Mouse (Mus musculus) cerebellum, postnatal 25 days (tissue): Measurements from ENCODE around the gene Podnl1.

Experiments used
- DNase-seq, 2 experiments: peaks; one replicate each; pipeline ENCODE4 v3.0.0; 2021; ENCODE audit warnings: mixed read lengths in 2 of 2

The Podnl1 gene

DNA sequence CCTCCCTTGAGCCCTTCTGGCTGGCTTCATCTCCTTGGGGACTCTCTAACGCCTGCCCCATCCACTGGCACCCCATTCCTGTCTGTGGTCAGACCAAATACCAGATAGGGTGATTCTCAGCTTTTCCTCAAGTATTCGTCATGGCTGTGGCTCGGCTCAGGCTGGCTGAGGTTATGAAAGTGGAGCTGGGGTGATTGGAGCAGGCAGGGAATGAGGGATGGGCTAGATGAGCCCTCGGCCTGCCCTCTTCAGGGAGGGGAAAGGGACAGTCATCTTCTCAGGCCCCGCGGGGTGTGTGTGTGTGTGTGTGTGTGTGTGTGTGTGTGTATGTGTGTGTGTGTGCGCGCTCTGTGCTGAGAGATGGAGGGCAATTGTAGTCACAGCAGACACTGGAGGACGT is at the start of gene Podnl1:
Gene Podnl1, plus strand, starts transcription at position 334 of the 400 bp plus-strand sequence.
- DNase-seq: no peak

DNA sequence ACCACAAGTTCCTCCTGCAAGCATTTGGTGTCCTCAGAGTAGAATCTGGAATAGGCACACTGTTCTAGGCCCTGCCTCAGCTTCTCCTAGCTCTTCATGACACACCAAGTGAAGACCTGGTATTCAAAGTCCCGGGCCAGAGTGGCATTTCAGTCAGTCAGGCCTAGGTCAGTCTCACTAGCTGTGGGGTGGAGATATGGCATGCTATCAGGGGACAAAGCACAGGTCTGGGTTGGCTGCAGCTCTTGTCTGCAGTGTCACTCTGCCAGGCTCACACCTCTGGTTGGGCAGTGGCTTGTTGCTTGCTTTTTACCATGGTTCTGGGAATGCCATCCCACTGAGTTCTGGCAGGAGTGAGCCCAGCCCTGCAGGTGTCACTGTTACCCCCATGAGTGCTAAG is 49.4 kb upstream of the Podnl1 start:
- DNase-seq: peak in 1 of 2 experiments; percentile 3

DNA sequence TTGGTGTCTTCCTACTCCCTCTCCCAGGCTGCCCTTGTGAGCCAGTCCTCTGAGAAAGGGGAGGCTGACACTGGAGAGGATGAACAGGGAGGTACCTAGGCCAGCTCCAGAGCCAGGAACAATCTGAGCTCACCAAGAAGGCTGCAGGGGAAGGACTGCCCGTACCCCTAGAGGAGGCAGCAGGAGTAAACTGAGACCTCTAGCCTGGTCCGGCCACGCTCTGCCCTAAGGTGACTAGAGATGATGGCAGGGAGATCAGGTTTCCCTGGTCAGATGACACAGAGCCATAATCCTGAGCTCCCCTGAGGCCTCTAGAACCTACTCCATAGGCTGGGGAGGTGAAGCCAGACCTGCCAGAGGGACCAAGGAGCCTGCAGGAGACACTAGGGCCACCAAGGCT is 48.9 kb upstream of the Podnl1 start:
- DNase-seq: no peak

DNA sequence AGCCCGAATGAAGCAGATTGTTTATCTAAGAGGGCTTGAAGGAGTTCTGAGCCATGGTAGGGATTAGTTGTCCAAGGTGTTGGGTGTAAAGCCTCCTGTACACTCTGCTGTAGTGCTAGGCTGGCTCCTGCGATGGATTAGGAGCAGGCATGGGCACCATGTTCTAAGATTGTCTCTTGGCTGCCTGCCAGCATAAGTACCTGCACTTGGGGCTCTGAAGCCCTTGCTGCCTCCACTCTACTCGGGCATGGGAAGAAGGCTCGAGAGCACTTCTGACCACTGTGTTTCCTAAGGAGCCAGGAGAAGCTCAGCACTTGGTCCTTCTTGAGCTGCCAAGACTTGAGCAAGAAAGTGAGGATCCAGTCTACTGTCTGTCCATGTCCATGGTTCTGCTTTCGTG is 46.6 kb upstream of the Podnl1 start:
- no peak for DNase-seq

DNA sequence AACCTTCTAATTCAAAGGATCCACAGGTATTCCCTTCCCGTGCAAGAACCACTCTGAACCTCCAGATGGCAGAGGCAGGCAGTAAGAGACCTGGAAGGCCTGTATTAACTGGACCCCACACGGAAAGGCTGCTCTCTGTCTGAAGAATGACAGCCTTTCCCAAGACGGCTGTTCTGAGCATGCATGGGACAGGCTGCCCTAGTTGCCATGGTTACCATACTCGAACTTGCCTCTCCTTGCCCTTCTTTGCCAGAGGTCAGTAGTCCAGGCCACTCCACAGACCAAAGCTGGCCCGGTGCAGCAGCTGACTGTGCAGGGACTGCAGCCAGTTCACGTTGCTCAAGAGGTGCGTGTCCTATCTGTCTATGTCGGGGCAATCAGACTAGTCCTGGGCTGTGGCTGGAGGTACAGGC is 42.0 kb upstream of the Podnl1 start:
- DNase-seq: no peak

DNA sequence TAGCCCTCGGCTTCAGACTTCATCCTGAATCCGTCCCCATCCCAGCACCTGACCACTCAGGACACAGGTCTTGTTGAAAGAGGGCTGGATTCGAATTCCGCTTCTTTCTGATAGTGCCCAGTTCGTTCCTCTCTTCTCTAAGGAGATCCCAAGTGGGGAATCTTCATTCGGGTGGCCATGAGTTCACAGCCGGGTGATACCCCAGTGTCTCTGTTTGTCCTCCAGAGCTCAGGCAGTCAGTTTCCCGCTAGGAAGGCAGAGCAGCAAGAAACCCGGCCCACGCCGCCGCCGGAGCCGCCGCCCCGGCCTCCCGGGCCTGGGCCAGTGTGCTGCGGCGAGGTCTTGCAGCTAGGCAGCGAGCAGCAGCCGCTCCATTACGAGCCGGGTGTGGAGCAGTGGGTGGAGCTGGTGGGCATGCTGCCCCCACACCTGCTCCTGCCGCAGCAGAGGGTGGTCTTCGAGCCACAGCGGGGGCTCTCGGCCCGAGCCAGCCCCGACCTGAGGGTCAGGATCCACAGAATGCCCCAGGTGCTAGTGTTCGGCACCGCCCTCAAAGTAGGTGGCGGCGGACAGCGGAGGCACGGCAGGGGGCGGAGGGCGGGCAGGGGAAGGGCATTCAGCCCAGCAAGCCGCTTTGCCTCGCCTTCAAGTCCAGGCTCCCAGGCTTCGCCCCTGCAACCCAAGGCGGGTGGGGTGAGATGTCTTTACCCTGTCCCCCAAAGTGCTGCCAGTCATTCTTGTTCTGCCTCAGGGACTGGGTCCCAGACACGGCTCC is 41.3 kb upstream of the Podnl1 start:
- DNase-seq: no peak

DNA sequence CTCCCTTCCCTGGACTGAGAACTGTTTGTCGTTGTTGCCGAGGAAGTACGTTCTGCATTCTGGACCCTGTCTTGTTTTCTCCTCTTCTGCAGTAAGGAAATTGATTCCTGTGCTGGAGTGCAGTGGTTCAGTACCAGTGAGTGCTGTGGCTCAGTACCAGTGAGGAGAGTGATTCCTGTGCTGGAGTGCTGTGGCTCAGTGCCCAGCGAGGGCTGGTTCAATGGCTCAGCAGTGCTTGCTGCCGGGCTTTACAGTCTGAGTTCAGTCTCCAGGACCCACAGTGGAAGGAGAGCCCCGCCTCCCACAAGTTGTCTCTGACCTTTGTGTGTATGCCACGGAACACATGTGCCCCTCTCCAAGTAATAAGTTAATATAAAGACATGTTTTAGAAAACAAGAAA is 38.6 kb upstream of the Podnl1 start:
- DNase-seq: no peak

DNA sequence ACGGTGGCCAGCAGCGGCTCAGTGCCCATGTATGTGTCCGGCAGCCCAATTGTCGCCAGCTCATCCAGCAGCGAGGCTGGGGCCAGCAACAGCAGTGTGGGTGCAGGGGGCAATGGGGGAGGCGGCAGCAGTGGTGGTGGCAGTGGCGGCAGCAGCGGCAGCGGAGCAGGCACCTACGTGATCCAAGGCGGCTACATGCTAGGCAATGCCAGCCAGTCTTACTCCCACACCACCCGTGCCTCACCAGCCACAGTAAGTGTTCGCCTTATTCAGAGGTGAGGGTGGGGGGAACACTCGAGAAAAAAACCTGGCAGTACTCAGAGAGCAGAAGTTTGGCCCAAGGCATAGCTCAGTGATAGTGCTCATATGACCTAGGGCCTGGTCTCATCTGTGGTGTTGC is 38.0 kb upstream of the Podnl1 start:
- peak in 1 of 2 experiments; percentile 3 for DNase-seq

DNA sequence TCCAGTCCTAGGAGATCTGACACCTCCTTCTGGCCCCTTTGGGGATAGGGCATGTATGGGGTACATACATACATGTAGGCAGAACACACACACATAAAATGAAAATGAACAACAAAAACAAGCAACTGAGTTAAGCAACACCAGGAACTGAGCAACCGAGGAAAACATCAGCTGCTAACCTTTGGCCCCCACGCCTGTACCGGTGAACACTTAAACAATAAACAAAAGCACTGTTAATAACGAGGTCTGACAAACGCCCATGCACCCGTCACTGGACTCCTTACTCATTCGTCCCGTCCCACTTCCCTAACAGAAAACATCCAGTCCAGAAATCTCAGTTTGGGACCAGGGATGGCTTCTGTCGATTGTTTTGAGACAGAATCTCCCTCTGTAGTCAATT is 36.5 kb upstream of the Podnl1 start:
- DNase-seq: no peak

DNA sequence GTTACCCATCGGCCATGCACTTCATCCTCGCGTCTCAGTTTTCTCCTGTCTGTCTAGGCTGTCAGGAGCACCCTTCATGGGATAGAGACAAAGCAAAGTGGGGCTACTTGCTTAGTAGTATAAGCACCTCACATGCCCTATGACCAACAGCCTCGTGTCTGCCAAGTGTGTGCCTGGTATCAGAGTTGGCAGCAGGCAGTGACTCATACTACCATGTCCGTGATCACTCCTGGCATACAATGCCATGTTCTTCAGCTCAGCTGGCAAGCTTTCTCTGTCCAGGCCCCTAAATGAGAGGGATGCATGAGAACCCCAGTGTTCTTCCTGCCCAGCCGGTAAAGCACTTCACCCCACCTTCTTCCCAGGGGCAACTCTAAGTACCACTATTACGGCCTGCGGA is 35.2 kb upstream of the Podnl1 start:
- peak in 1 of 2 experiments; percentile 6 for DNase-seq

DNA sequence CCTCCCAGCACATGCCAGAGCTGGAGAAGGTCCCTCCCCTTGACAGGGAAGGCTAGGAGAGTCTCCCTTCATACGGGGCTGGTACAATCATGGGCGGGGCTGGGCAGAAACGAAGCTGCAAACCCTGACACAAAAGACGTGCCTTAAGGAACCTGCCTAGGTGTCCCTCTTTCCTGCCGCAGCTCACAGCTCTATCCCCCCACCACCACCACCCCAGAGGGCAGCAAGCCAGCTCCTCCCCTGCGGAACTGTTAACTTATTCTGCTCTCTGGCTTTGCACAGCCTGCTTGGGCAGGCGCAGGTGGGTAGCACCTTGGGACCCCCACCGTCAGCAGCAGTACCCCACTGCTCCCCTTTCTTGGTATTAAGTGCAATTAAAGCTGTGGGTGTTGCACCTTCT is 29.7 kb upstream of the Podnl1 start:
- DNase-seq: peak in 1 of 2 experiments; percentile 10

DNA sequence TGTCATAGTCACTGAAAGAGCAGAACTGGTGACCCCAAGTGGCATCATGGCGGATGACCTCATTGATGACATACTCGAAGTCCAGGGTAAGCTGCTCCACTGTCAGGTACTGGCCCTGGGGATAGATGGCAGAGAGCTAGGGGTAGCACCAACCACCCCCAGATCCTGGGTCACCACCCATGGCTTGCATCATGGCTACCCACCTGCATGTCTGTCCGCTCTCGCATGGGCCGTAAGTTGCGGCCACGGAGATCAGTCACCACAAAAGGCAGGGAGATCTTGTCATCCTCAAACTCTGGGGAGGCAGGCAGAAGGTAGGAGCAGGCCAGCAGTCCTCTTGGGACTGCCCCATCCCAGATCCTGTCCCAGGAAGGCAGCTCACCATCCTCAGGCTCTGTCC is 27.4 kb upstream of the Podnl1 start:
- no peak for DNase-seq

DNA sequence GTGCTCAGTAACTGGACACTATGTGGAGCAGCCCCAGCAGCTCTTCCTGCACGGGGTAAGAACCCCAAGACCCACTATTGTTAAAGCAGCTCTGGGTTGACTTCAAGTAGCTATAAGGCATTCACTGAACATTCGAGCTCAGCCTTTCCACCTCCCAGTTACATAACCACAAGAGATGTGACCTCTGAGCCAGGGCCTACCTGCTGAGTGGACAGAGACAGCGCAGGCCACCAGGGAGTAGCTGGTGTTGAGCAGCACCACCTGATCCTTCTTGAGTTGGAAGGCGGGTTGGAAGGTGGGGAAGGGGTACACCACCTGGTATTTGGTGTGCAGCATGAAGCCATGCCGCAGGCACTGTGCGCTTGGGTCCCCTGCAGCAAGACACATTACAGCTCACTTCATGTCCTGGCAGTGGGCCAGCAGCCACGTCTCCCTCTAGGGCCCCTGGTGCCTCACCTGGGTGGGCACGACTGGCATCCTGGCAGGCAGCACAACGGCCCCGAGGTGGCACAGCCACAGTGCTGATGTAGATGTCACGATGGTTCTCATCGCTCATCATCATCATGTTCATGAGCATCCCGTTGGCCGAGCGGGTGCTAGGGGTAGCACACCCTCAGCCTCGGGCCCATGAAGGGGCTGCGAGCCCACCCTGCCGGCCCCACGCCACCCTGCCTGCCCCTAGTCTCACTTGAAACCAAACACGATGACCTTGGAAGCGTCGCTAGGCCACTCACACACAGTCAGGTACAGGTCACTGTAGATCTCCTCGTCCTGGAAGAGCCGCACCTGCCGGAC is 24.1 kb upstream of the Podnl1 start:
- peak in 1 of 2 experiments; percentile 42 for DNase-seq

DNA sequence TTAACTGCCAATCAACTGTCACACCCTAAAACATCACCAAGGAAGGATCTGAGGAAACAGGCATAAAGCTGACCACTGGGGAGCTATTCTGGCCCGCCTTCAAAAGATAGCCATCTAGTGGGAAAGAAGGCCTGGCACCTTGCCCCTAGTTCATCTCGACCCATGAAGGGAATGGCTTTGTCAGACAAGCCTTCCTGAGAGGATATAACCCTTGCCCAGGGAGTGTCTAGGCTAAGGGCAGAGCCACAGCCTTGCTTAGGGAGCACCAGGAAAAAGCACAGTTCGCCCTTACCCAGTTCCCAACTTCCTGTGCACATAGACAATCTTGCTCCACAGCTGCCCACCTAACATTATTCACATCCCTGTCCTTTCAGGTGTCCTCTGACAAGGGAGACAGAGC is 22.2 kb upstream of the Podnl1 start:
- DNase-seq: peak in 1 of 2 experiments; percentile 55

DNA sequence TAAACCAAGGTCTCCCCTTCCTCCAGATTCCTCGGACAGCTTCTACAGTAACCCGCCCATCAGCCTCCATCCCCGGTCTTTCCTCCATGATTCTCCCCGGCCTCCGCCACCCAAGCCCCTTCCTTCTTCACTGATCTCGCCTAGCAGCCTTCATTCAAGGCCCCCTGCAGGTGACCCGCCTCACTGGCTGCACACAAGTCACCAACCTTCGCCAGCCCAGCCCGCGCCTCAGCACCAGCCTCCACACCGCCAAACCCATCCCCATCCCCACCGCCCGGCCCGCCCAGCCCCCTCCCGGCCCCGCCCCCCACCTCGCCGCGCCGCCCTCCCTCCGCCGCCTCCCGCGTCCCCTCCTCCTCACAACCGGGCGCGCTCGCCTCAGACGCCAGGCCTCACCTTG is 21.6 kb upstream of the Podnl1 start:
- peak in 1 of 2 experiments; percentile 77 for DNase-seq

DNA sequence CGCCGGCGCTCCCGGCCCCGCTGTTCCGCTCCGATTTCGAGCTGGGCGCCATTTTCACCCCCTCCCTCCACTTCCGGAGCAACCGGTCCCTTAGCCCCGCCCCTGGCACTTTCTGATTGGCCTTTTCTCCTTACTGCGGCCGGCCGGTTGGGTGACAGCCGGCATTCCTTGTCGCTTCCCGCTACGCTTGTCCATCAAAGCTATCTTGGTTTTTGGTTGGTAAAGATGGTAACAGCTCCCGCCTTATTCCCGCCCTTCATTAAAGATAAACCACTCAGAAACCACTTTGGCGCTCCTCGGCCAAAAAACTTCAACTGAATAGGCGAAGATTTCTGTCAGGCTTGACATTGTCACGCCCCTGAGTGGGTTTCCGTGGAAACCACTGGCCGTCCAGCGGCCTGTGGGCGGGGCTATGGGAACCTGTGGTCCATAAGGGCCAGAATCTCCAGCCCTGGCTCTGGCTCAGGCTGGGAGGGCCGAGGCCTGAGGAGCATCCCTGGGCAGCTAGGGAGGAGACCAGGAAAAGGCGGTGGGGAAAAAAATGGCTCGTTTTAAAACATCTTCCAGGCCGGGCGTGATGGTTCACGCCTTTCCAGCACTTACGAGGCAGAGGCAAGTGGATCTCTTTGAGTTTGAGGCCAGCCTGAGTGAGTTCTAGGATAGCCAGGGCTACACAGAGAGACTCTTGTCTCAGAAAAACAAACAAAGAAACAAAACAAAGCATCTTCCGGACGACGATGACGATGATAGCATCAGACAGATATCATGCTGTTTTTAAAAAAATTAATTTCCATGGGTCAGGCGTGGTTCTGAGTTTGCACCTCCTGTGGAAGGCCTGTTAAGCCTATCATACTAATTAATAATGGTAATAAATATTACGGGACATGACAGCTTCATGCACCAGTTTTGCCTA is 20.8 kb upstream of the Podnl1 start, which contains the start of gene Dcaf15:
Gene Dcaf15, minus strand, starts transcription at position 72 of the 913 bp plus-strand sequence.
- peak; percentile 97 to 99 for DNase-seq

DNA sequence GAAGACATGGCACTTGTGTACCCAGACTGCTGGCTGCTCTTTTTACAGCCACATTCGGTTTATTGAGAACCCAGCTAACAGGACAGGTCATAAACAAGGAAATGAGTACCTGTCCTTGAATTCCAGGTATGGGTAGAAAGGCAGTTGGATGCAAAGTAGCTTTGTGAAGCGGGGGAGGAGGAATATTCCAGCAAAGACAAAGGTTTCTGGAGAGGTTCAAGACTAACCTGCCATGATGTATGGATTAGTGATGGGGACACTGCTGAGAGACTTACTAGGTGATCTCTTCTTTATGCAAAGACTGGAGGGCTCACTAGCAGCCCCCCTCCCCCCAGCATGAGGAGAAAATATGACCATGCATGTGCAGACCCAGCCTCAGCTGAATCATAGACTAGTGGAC is 20.1 kb upstream of the Podnl1 start:
- no peak for DNase-seq

DNA sequence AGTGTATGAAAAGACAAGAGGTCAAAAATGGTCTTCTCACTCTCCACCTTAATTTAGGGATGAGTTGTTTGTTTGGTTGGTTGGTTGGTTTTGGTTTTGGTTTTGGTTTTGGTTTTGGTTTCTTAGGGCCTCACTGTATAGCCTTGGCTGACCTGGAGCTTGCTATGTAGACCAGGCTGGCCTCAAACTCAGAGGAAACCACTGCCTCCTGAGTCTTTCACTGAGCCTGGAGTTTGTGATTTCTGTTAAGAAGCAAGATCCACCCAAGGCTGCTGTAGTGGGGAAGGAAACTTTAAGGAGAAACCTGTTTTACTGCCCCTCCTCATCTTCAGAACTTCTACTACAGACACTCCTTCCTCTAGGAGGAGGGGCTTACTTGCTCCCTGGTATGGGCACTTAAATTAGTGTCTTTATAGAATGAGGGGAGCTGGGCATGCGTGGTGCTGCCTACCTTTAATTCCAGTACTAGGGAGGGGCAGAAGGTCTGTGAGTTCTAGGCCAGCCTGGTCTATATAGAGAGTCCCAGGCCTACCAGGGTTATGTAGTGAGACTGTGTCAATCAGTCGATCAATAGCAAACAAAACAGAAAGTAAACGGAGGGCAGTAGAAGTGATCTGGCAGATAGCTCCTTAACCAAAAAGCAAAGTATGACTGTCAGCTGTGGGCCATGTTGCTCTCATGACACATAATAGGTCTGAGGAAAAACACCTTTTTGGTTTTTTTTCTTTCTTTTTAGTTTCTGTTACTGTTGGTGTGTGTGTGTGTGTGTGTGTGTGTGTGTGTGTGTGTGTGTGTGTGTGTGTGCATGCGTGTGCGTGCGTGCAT is 19.4 kb upstream of the Podnl1 start:
- no peak for DNase-seq

DNA sequence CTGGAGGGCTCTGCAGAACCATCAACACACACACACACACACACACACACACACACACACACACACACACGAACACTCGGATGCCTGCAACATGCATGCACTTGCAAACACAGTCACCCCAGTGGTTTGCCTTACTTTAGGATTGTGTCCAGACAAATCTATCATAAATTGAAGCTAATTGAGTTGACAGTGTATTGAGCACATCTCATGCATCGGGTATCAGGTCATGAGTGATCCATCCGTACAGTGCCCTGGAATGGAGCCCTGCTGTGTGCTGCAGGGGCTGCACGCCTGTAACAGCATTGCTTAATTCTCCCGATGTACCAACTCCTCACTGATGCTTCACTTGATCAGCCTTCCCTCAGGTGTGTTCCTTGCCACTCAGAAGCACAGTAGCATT is 10.1 kb upstream of the Podnl1 start:
- DNase-seq: no peak

DNA sequence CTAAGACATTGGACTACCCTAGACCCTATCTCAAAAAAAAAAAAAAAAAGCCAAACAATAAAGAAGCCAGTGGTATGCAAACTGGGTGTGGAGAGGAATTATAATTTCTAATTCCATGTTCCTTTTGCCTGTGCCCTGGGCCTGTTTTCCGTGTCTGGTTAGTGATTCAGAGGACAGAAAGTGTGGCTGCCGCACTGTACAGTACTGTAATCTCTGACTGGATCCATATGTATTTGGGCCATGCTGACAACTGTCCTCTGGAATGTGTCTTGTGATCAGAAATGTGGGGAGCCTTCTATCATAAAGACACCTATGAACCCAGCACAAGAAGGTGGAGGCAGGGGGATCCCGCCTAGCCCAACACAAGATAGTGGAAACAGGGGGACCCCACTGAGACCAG is 3.6 kb upstream of the Podnl1 start:
- DNase-seq: no peak

DNA sequence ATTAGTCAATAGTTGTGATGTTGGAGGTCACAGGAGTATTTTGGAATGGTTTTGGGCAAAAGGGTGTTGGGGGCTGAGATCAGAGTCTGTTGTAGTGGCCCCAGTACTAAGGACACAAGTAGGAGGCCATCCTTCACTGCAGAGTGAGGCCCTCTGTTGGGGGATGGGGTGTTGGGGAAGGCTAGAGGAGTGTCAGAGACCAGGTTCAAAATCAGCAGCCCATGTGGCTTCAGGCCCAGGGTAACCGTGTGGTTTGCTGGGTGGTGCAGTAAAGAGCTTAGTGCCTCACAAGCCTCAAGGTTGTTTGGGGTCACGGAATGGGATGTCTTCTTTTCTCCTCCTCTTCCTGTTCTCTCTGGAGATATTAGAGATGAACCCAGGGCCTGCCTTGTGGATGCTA is 953 bp downstream of the Podnl1 start:
- no peak for DNase-seq
